Mouse (Mus musculus) hindbrain, postnatal 0 days (tissue): ENCODE results near the gene Acat1. TPM values are rescaled to one million over a fixed set of nuclear protein-coding genes. Genes with fewer than 3 reads are reported as not detected.

Experiments
- ATAC-seq: fragments of 200-750 bp; cut with Nextera tagmentation; 2 replicates; pipeline ENCODE4 v1.8.0; 2017; ENCODE audit warnings: mild to moderate bottlenecking, moderate TSS enrichment, moderate library complexity
- DNase-seq: peaks from one replicate; pipeline ENCODE4 v3.0.0-alpha.2; 2015; ENCODE audit warnings: low spot score
- H3K27ac ChIP-seq: fragments of 300-500 bp; sonication (generic); 2 replicates; pipeline ENCODE4 v1.5.1; 2014; ENCODE audit warnings: mild to moderate bottlenecking
- H3K27me3 ChIP-seq: fragments of 300-500 bp; sonication (generic); 2 replicates; pipeline ENCODE4 v1.6.1; 2014; ENCODE audit warnings: low read length, mixed read lengths; ENCODE audit not compliant: insufficient read depth
- H3K36me3 ChIP-seq: fragments of 300-500 bp; sonication (generic); 2 replicates; pipeline ENCODE4 v1.6.1; 2014; ENCODE audit warnings: low read length, mixed read lengths; ENCODE audit not compliant: insufficient read depth
- H3K4me1 ChIP-seq: fragments of 300-500 bp; sonication (generic); 2 replicates; pipeline ENCODE4 v1.6.1; 2014; ENCODE audit warnings: antibody characterized with exemption, low read length, mixed read lengths; ENCODE audit not compliant: insufficient read depth
- H3K4me2 ChIP-seq: fragments of 300-500 bp; sonication (generic); 2 replicates; pipeline ENCODE4 v1.6.1; 2014; ENCODE audit warnings: low read depth, mild to moderate bottlenecking, low read length, moderate library complexity, mixed read lengths
- H3K4me3 ChIP-seq: fragments of 300-500 bp; sonication (generic); 2 replicates; pipeline ENCODE4 v1.5.1; 2014; ENCODE audit warnings: low read length
- H3K9ac ChIP-seq: fragments of 300-500 bp; sonication (generic); replicated peaks from 2 replicates; pipeline ENCODE4 v1.6.1; 2014; ENCODE audit warnings: mild to moderate bottlenecking, low read length, moderate library complexity, mixed read lengths
- H3K9me3 ChIP-seq: fragments of 300-500 bp; sonication (generic); 2 replicates; pipeline ENCODE4 v1.6.1; 2016; ENCODE audit warnings: low read length, mixed read lengths
- CTCF ChIP-seq: IDR thresholded peaks from 2 replicates; pipeline ENCODE4 v1.5.1; 2016; ENCODE audit warnings: antibody characterized with exemption, control low read depth, low read depth
- WGBS: fragments of 180-500 bp; shearing (Covaris S2); extraction: QIAGEN DNeasy Blood & Tissue Kit; methylation state at CpG from one replicate; pipeline ENCODE4 v1.1.7; 2014; 5-methylcytosine and 5-hydroxymethylcytosine counted together
- polyA plus RNA-seq: library from polyadenylated mRNA; unstranded; fragments of >200 nt; fragmentation: Nextera tagmentation; extraction: Ambion mirVana; gene quantifications from 2 replicates; pipeline ENCODE4 v1.2.1, GENCODE M21; 2015
- total RNA-seq: library from RNA; depleted of rRNA; stranded (reverse); fragments of >200 nt; gene quantifications from 2 replicates; pipeline ENCODE4 v1.2.3, GENCODE M21; 2014; rRNA removed

The Acat1 gene
- 110 and 114 TPM in 2 replicates for total RNA-seq
- 195 and 197 TPM in 2 replicates for polyA plus RNA-seq

DNA sequence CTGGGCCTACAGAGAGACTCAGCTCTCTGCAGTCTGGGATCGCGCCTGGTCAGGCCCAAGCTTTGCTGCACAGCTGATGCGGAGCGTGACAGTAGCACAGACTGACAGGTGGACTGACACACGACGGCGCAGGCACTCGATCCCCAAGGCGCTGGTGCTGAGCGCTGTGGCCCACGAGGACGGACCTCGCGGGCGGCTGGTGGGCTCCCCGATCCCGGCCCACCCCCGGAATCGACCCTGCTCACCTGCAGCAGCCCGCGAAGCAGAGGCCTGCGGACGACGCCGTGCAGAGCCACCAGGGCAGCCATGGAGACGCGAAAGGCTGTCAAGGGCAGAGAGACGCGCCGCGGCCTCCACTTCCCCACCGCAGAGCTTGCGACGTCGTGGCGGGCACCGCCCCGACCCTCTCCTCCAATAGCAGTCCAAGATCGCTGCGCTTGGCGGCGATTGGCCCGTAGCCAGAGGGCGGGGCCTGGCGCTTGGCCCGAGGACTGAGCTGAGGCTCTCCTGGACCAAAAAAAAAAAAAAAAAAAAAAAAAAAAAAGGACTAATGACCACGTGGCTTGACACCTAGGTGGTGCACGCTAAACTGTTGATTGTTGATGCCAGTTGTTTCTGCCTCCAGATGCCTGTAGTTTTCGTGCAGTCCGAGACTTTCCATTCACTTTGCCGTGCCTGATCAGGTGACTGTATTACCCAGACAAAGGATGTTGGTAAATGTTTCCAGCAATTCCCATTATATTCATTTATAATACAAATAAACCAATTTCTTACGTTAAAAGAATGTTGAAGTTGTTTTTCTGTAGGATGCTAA lies at the start of gene Acat1:
Acat1 (minus strand) TSS at position 415 of the 814 bp plus-strand sequence.
- Histone ChIP-seq H3K36me3 (peaks cover 2% of the 10 kb centered on the region; the same call in 1 of the 2 replicates), H3K4me1 (no peaks in the 10 kb centered on the region; the same call in 1 of the 2 replicates), H3K4me3 (peak within 1 kb of the TSS; percentile 82), H3K27ac (peak within 1 kb of the TSS; percentile 93), H3K27me3 (no peaks in the 10 kb centered on the region), H3K9me3 (no peaks in the 10 kb centered on the region), H3K9ac (peak within 1 kb of the TSS; percentile 87), H3K4me2 (peak within 1 kb of the TSS; percentile 73)
- no peak for TF ChIP-seq CTCF
- WGBS, result 3% methylated on average over 52 of the region's 52 CpGs
- peak; percentile 98 for ATAC-seq
- peak; percentile 96 for DNase-seq

DNA sequence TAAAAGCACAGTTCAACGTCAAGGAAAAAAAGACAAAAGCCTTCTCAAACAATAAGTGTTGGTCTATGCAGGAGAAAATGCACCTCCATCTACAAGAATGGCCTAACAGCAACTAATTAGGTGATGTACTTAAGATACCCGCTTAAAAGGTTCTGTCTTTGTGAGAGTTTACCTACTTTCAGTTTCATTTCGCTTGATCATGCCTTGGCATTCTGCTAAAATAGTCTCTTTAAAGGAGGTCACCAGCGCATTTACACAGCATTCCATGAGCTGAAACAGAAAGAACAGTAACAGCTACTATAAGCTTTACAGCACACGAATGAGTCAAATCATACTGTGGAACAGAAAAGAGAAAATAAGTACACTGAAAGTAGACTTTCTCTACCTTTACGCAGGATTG lies 24.6 kb upstream of the Acat1 start:
- H3K27me3 ChIP-seq, result no peaks in the 10 kb centered on the region
- no peak for DNase-seq
- H3K9ac ChIP-seq, result no peak overlapping the region
- peaks cover 41% of the 10 kb centered on the region for H3K36me3 ChIP-seq
- H3K4me3 ChIP-seq, result no peak overlapping the region
- WGBS, result 98% methylated on average over 6 of the region's 6 CpGs
- no peak overlapping the region for H3K27ac ChIP-seq
- no peaks in the 10 kb centered on the region for H3K9me3 ChIP-seq
- ATAC-seq, result no peak
- H3K4me1 ChIP-seq, result no peaks in the 10 kb centered on the region
- H3K4me2 ChIP-seq, result no peak overlapping the region
- TF ChIP-seq CTCF, result no peak

DNA sequence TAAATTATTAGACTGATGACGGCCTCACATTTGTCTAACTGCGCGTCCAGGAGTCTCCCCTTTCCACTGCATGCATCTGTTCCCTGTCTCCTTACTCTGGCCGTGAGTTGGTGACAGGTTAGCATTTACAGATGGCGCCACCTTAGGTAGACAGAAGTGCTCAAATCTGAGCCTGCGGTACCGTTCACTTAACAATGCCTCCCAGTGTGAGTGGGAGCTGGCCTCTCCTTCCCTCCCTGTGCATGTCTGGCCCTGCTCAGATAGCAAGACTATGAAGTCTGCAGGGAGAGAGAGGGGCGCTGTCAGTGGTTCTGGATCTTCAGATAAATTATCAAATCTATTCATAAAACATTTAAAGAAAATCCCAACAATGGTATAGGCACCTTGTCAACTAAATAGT lies 5.1 kb upstream of the Acat1 start:
- Histone ChIP-seq H3K4me2 (no peak overlapping the region), H3K27me3 (no peaks in the 10 kb centered on the region), H3K4me3 (no peak overlapping the region), H3K4me1 (no peaks in the 10 kb centered on the region), H3K36me3 (peaks cover 24% of the 10 kb centered on the region), H3K27ac (no peak overlapping the region), H3K9me3 (no peaks in the 10 kb centered on the region), H3K9ac (no peak overlapping the region)
- DNase-seq (no peak), ATAC-seq (no peak)
- no peak for TF ChIP-seq CTCF
- WGBS, result 85% methylated on average over 8 of the region's 8 CpGs

DNA sequence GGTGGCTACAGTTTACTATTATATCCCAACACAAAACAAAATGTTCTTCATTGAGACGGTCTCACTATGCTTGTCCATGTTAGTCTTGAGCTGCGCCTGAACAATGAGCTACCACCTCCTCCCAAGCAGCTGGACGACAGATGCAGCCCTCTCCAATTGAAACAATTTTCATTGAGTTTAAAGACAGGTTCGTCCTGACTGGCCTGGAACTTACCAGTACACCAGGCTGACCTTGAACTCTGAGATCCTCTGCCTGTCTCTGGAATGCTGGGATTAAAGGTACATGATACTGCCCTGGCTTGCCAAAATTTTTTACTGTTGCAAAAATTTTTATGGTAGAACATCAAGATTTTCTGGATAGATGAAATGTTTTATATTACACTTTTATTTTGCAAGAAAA lies 4.1 kb upstream of the Acat1 start:
- DNase-seq (no peak), ATAC-seq (no peak)
- Histone ChIP-seq H3K9ac (no peak overlapping the region), H3K4me2 (no peak overlapping the region), H3K4me3 (no peak overlapping the region), H3K4me1 (no peaks in the 10 kb centered on the region; the same call in 1 of the 2 replicates), H3K27me3 (no peaks in the 10 kb centered on the region), H3K9me3 (no peaks in the 10 kb centered on the region), H3K36me3 (peaks cover 17% of the 10 kb centered on the region), H3K27ac (no peak overlapping the region)
- TF ChIP-seq CTCF, result no peak
- 76% methylated on average over 4 of the region's 4 CpGs for WGBS

DNA sequence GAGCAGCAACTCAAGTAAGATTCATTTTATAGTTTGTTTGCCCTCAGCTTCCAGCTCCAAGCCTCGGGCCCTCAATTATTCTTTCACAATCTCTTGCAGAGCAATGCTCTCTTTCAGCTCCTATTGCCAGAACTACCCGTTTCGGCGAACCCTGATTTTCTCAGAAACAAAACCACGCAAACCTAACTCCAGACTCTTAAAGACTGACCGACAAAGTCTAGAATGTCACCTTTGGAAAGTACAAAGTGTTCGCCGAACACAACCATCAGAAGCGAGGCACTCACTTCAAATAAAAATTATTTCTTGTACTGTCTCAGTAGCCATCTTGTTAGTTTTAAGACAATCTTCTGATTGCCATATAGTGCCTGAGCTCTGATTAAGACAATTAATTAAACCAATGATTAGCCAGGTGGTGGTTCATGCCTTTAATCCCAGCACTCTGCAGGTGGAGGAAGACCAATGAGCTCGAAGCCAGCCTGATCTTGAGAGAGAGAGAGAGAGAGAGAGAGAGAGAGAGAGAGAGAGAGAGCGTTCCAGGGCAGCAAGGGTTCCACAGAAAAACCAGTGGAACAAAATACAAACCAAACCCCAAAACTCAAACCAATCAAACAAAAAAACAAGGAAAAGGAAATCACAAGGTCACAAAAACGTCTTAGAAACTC lies 745 bp downstream of the Acat1 start:
- TF ChIP-seq CTCF, result no peak
- Histone ChIP-seq H3K4me2 (peak overlapping the region; percentile 73), H3K27me3 (no peaks in the 10 kb centered on the region), H3K4me1 (no peaks in the 10 kb centered on the region; the same call in 1 of the 2 replicates), H3K36me3 (no peaks in the 10 kb centered on the region), H3K4me3 (peak overlapping the region; percentile 82), H3K9ac (peak overlapping the region; percentile 87), H3K9me3 (no peaks in the 10 kb centered on the region), H3K27ac (peak overlapping the region; percentile 93)
- WGBS, result 64% methylated on average over 12 of the region's 12 CpGs
- DNase-seq (no peak), ATAC-seq (no peak)

DNA sequence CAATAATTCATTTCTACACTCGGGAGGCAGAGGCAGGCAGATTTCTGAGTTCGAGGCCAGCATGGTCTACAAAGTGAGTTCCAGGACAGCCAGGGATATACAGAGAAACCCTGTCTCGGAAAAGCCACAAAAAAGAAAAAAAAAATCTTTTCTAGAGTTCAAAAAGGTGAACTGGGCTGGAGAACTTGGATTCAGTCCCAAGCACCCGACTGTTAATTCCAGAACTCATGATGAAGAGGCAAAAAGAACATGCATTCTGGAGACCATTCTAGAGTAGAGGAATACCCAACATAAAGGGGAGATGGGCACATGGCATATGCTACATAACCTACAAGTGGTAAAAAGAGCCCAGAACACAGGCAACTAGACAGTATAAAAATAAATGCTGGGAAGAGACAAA lies 2.4 kb downstream of the Acat1 start:
- no peaks in the 10 kb centered on the region for H3K27me3 ChIP-seq
- H3K27ac ChIP-seq, result no peak overlapping the region
- H3K4me3 ChIP-seq, result no peak overlapping the region
- no peak for TF ChIP-seq CTCF
- no peak overlapping the region for H3K9ac ChIP-seq
- DNase-seq (no peak), ATAC-seq (no peak)
- 94% methylated on average over 4 of the region's 4 CpGs for WGBS
- H3K4me1 ChIP-seq, result no peaks in the 10 kb centered on the region; the same call in 1 of the 2 replicates
- H3K4me2 ChIP-seq, result no peak overlapping the region
- H3K36me3 ChIP-seq, result no peaks in the 10 kb centered on the region
- no peaks in the 10 kb centered on the region for H3K9me3 ChIP-seq

DNA sequence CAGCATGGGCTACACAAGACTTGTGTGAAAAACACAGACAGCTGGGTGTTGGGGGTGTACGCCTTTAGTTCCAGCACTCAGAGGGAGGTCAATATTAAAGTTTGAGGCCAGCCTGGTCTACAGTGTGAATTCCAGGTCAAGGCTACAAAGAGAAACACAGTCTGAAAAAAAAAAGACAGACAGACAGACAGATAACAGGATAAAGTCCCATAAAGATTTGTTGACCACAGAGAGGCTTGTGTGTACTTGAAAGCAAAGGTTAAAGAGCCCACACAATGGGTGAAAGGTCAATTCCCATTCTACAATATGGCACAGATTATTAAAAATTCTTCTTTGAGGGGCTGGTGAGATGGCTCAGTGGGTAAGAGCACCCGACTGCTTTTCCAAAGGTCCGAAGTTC lies 3.0 kb downstream of the Acat1 start:
- DNase-seq (no peak), ATAC-seq (no peak)
- Histone ChIP-seq H3K27me3 (no peaks in the 10 kb centered on the region), H3K4me2 (no peak overlapping the region), H3K9ac (no peak overlapping the region), H3K9me3 (no peaks in the 10 kb centered on the region), H3K4me1 (no peaks in the 10 kb centered on the region; the same call in 1 of the 2 replicates), H3K27ac (no peak overlapping the region), H3K4me3 (no peak overlapping the region), H3K36me3 (no peaks in the 10 kb centered on the region)
- 95% methylated on average over 3 of the region's 3 CpGs for WGBS
- TF ChIP-seq CTCF, result no peak
